14 mouse cellular contexts compared by ENCODE assay signal in the genomic region with DNA sequence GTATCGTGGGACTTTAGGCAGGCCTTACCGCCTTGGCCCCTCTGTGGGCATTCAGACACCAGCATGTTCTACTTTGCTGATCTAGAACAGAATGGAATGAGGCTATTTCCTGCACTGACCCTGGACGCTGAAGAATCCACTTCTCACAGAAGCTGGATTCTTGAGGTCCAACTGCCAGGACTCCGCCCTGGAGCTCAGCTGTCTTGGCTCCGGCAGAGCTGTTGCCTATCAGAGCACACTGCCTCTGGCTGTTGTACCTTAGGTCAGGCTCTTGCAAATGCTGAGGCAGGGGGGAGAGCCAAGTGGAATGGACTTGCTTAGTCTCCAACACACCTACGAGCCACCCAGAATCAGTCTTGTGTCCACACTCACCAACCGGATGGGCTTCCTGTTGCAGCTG. TPM values are rescaled to one million over a fixed set of nuclear protein-coding genes. Genes with fewer than 3 reads are reported as not detected.
A peak's percentile ranks its signal among the peaks of the same experiment; 100 is the strongest.
DNase-seq lines count a peak whose midpoint lies in the region; ATAC-seq and TF ChIP-seq lines count a peak whose summit lies in the region.
"Had no signal": no experiment of that assay in that cellular context is flagged by ENCODE, and none has a peak within 500 bp of the region (broad histone marks: within the 10 kb centered on the region; RNA-seq: fewer than 3 reads in every experiment).

No protein-coding gene starts in this region.

- 76% methylated on average over 7 of the region's 7 CpGs for WGBS in heart, embryonic 12.5 days

- H3K27me3 ChIP-seq in heart, embryonic 12.5 days (replicated peaks) = no peaks in the 10 kb centered on the region
- H3K27me3 ChIP-seq: embryonic facial prominence, embryonic 12.5 days; forebrain, embryonic 12.5 days; hindbrain, embryonic 15.5 days; liver, embryonic 13.5 days had no signal

- intact Hi-C loops in heart, postnatal 10 days (cut with DNase I) = no loop called here
- intact Hi-C loops in heart, postnatal 14 days (cut with DNase I) = no loop called here

- no peak overlapping the region for H3K27ac ChIP-seq in heart, embryonic 12.5 days (ENCODE audit: poor library complexity, severe bottlenecking)
- H3K27ac ChIP-seq in brown adipose tissue, adult 24 weeks (replicated peaks; ENCODE audit: low read depth, low read length) = peak overlapping the region; percentile 96
- no peak overlapping the region for H3K27ac ChIP-seq in layer of hippocampus, adult 2 months
- H3K27ac ChIP-seq: embryonic facial prominence, embryonic 12.5 days; forebrain, embryonic 12.5 days; hindbrain, embryonic 15.5 days; liver, embryonic 13.5 days had no signal

- no peaks in the 10 kb centered on the region for H3K36me3 ChIP-seq in heart, embryonic 12.5 days
- H3K36me3 ChIP-seq: liver, embryonic 13.5 days had no signal

- ATAC-seq in heart, embryonic 12.5 days (ENCODE audit: insufficient number of reproducible peaks, low FRiP score) = no peak

- no peak for TF ChIP-seq CTCF in layer of hippocampus, adult 2 months (conservative IDR thresholded peaks at IDR 0.05)

- peak; percentile 77 to 81 for DNase-seq in heart, postnatal 10 days
- DNase-seq in heart, postnatal 14 days = peak; percentile 58 to 73
- peak; percentile 65 for DNase-seq in lung, postnatal 25 days (ENCODE audit: low spot score)
- no peak for DNase-seq in layer of hippocampus, adult 2 months (ENCODE audit: low spot score in 2 of 2)
- no peak for DNase-seq in thymus, postnatal 10 days (ENCODE audit: low spot score in 2 of 2)
- DNase-seq in retina, postnatal 1 day = no peak
- DNase-seq: cerebellum, postnatal 36 days; liver, embryonic 13.5 days; spleen, adult 18-20 months had no signal

- no peak overlapping the region for H3K4me3 ChIP-seq in heart, embryonic 12.5 days
- H3K4me3 ChIP-seq in brown adipose tissue, adult 24 weeks (ENCODE audit: insufficient read depth, low read depth, low read length) = no peak overlapping the region
- H3K4me3 ChIP-seq in layer of hippocampus, adult 2 months = no peak overlapping the region
- H3K4me3 ChIP-seq: embryonic facial prominence, embryonic 12.5 days; forebrain, embryonic 12.5 days; hindbrain, embryonic 15.5 days; liver, embryonic 13.5 days had no signal

- peaks cover 20% of the 10 kb centered on the region; the same call in 1 of the 2 replicates for H3K4me1 ChIP-seq in heart, embryonic 12.5 days (replicated peaks)
- H3K4me1 ChIP-seq in brown adipose tissue, adult 24 weeks (ENCODE audit: control insufficient read depth, insufficient read depth, insufficient read length, low read length) = peaks cover 25% of the 10 kb centered on the region
- H3K4me1 ChIP-seq: embryonic facial prominence, embryonic 12.5 days; forebrain, embryonic 12.5 days; hindbrain, embryonic 15.5 days had no signal

- no peak overlapping the region for H3K4me2 ChIP-seq in heart, embryonic 12.5 days
- H3K4me2 ChIP-seq: embryonic facial prominence, embryonic 12.5 days; forebrain, embryonic 12.5 days; hindbrain, embryonic 15.5 days; liver, embryonic 13.5 days had no signal

- no peaks in the 10 kb centered on the region for H3K9me3 ChIP-seq in heart, embryonic 12.5 days (replicated peaks)
- H3K9me3 ChIP-seq: embryonic facial prominence, embryonic 12.5 days; forebrain, embryonic 12.5 days; hindbrain, embryonic 15.5 days; liver, embryonic 13.5 days had no signal

- H3K9ac ChIP-seq in heart, embryonic 12.5 days = no peak overlapping the region
- H3K9ac ChIP-seq: embryonic facial prominence, embryonic 12.5 days; forebrain, embryonic 12.5 days; hindbrain, embryonic 15.5 days; liver, embryonic 13.5 days had no signal

RNA-seq across cellular contexts. Expression of a gene that starts 12.2 kb away (rescaled TPM):
- 10 to 100 TPM; 16.8 to 17.0 TPM for total RNA-seq in heart, postnatal 10 days (2021)
- 11.4 and 13.4 TPM in 2 replicates for polyA plus RNA-seq in heart, embryonic 12.5 days (2016; fragmentation: Nextera tagmentation; extraction: Ambion mirVana)
- 52.8 and 58.3 TPM in 2 replicates for polyA plus RNA-seq in brown adipose tissue, adult 24 weeks (2012; ENCODE audit: insufficient read depth, insufficient read length, missing spikeins)
- total RNA-seq in heart, postnatal 14 days (2021) = 10 to 100 TPM; 19.7 to 21.2 TPM
- total RNA-seq in layer of hippocampus, adult 2 months (2021) = 10 to 100 TPM; 15.9 to 21.4 TPM

RNA-seq across cellular contexts. Expression of a gene that starts 14.5 kb away (rescaled TPM):
- total RNA-seq in heart, postnatal 10 days (2021) = 10 to 100 TPM in 1 of 2 experiments, 1 to 10 TPM in 1; 8.9 to 11.4 TPM
- polyA plus RNA-seq in heart, embryonic 12.5 days (2016; fragmentation: Nextera tagmentation; extraction: Ambion mirVana) = 0.55 and 1.1 TPM in 2 replicates
- 8.8 and 22.5 TPM in 2 replicates for polyA plus RNA-seq in brown adipose tissue, adult 24 weeks (2012; ENCODE audit: insufficient read depth, insufficient read length, missing spikeins)
- 1 to 10 TPM; 7.0 to 7.4 TPM for total RNA-seq in heart, postnatal 14 days (2021)
- 1 to 10 TPM; 2.5 to 2.9 TPM for total RNA-seq in layer of hippocampus, adult 2 months (2021)

RNA-seq across cellular contexts. Expression of a gene that starts 30.1 kb away (rescaled TPM):
- 100 to 1,000 TPM; 212 to 269 TPM for total RNA-seq in heart, postnatal 10 days (2021)
- 15.6 and 16.4 TPM in 2 replicates for polyA plus RNA-seq in heart, embryonic 12.5 days (2016; fragmentation: Nextera tagmentation; extraction: Ambion mirVana)
- 23.1 and 44.9 TPM in 2 replicates for polyA plus RNA-seq in brown adipose tissue, adult 24 weeks (2012; ENCODE audit: insufficient read depth, insufficient read length, missing spikeins)
- total RNA-seq in heart, postnatal 14 days (2021) = 100 to 1,000 TPM; 232 TPM
- total RNA-seq in layer of hippocampus, adult 2 months (2021) = 1 to 10 TPM; 3.0 to 3.7 TPM

RNA-seq across cellular contexts. Expression of a gene that starts 36.2 kb away (rescaled TPM):
- total RNA-seq in heart, postnatal 10 days (2021) = 10 to 100 TPM; 22.1 to 23.3 TPM
- polyA plus RNA-seq in heart, embryonic 12.5 days (2016; fragmentation: Nextera tagmentation; extraction: Ambion mirVana) = 7.1 and 7.3 TPM in 2 replicates
- polyA plus RNA-seq in brown adipose tissue, adult 24 weeks (2012; ENCODE audit: insufficient read depth, insufficient read length, missing spikeins) = 18.4 and 23.6 TPM in 2 replicates
- total RNA-seq in heart, postnatal 14 days (2021) = 10 to 100 TPM; 29.5 to 31.4 TPM
- total RNA-seq in layer of hippocampus, adult 2 months (2021) = 1 to 10 TPM; 2.2 to 2.3 TPM

Comparison
In these comparisons a context has a peak if more than half of its experiments do, and no peak if none do; other contexts are left out.
1. DNase-seq: peak in heart, postnatal 10 days (2 of 2), heart, postnatal 14 days (2 of 2) and lung, postnatal 25 days (single experiment); none in layer of hippocampus, adult 2 months (0 of 2), thymus, postnatal 10 days (0 of 2) and retina, postnatal 1 day (single experiment).
2. RNA of a gene that starts 30.1 kb away (total RNA-seq): 212 to 269 TPM in heart, postnatal 10 days and 232 TPM in heart, postnatal 14 days; 3.0 to 3.7 TPM in layer of hippocampus, adult 2 months; every median in the first group is over 10 times any median in the second.